Mouse (Mus musculus) B cell, adult 2 months (primary cell): ENCODE results near the gene Txnrd2.

ENCODE experiments used
- DNase-seq, 2 experiments: peaks; one replicate each; pipeline ENCODE4 v3.0.0; 2022

Txnrd2 gene

GRCm38 (mm10) chr16:18497865-18498515 lies 71.8 kb downstream of the Txnrd2 start:
- DNase-seq, result no peak

- DNase-seq, result peak; percentile 95
These were observed 72.4 kb downstream of the Txnrd2 start, which contains the start of the genes Gnb1l and Rtl10 for GRCm38 (mm10) chr16:18498558-18498990. TSS of gene Gnb1l (plus strand) at chr16:18498713. TSS of gene Rtl10 (plus strand) at chr16:18498901.

GRCm38 (mm10) chr16:18498996-18499395 lies 72.8 kb downstream of the Txnrd2 start:
- DNase-seq, result no peak

- no peak for DNase-seq
These were observed 75.3 kb downstream of the Txnrd2 start for GRCm38 (mm10) chr16:18501531-18501930.

- DNase-seq, result no peak
These were observed 77.6 kb downstream of the Txnrd2 start for GRCm38 (mm10) chr16:18503566-18504342.

- no peak for DNase-seq
These were observed 80.5 kb downstream of the Txnrd2 start for GRCm38 (mm10) chr16:18506524-18507199.

GRCm38 (mm10) chr16:18507200-18507549 lies 81.0 kb downstream of the Txnrd2 start:
- no peak for DNase-seq

GRCm38 (mm10) chr16:18511741-18512140 lies 85.6 kb downstream of the Txnrd2 start:
- DNase-seq, result no peak

GRCm38 (mm10) chr16:18513508-18513907 lies 87.3 kb downstream of the Txnrd2 start:
- DNase-seq, result no peak

GRCm38 (mm10) chr16:18518091-18518490 lies 91.9 kb downstream of the Txnrd2 start:
- no peak for DNase-seq

GRCm38 (mm10) chr16:18523563-18524245 lies 97.5 kb downstream of the Txnrd2 start:
- no peak for DNase-seq

GRCm38 (mm10) chr16:18528656-18529055 lies 102.5 kb downstream of the Txnrd2 start:
- no peak for DNase-seq
